Mouse (Mus musculus) heart, postnatal 0 days (tissue): ENCODE results near the gene Palb2. TPM values are rescaled to one million over a fixed set of nuclear protein-coding genes. Genes with fewer than 3 reads are reported as not detected.

Experiments
- ATAC-seq: fragments of 200-750 bp; cut with Nextera tagmentation; 2 replicates; pipeline ENCODE4 v1.8.0; 2017; ENCODE audit warnings: low read depth, moderate number of reproducible peaks, moderate library complexity; ENCODE audit not compliant: insufficient read depth
- DNase-seq: peaks from one replicate; pipeline ENCODE4 v3.0.0-alpha.2; 2016; ENCODE audit warnings: low spot score
- H3K27ac ChIP-seq: fragments of 300-500 bp; sonication (generic); 2 replicates; pipeline ENCODE4 v1.5.1; 2014; ENCODE audit warnings: low read depth, mild to moderate bottlenecking
- H3K27me3 ChIP-seq: fragments of 300-500 bp; sonication (generic); 2 replicates; pipeline ENCODE4 v1.6.1; 2014; ENCODE audit warnings: low read length, mixed read lengths; ENCODE audit not compliant: control insufficient read depth, insufficient read depth
- H3K36me3 ChIP-seq: fragments of 300-500 bp; sonication (generic); replicated peaks from 2 replicates; pipeline ENCODE4 v1.6.1; 2014; ENCODE audit warnings: low read length, mixed read lengths; ENCODE audit not compliant: control insufficient read depth, insufficient read depth
- H3K4me1 ChIP-seq: fragments of 300-500 bp; sonication (generic); 2 replicates; pipeline ENCODE4 v1.6.1; 2014; ENCODE audit warnings: antibody characterized with exemption; ENCODE audit not compliant: control insufficient read depth, insufficient read depth
- H3K4me2 ChIP-seq: fragments of 300-500 bp; sonication (generic); 2 replicates; pipeline ENCODE4 v1.6.1; 2014; ENCODE audit warnings: low read depth, mild to moderate bottlenecking, low read length, moderate library complexity
- H3K4me3 ChIP-seq: fragments of 300-500 bp; sonication (generic); 2 replicates; pipeline ENCODE4 v1.5.1; 2014; ENCODE audit warnings: low read depth, low read length
- H3K9ac ChIP-seq: fragments of 300-500 bp; sonication (generic); replicated peaks from 2 replicates; pipeline ENCODE4 v1.6.1; 2014; ENCODE audit warnings: low read depth, low read length, mixed read lengths
- H3K9me3 ChIP-seq: fragments of 300-500 bp; sonication (generic); replicated peaks from 2 replicates; pipeline ENCODE4 v1.6.1; 2016; ENCODE audit warnings: low read length; ENCODE audit not compliant: control insufficient read depth
- CTCF ChIP-seq: IDR thresholded peaks from 2 replicates; pipeline ENCODE4 v1.5.1; 2016; ENCODE audit warnings: antibody characterized with exemption, control low read depth, low read depth
- EP300 ChIP-seq: IDR thresholded peaks from 2 replicates; pipeline ENCODE4 v1.6.1; 2016; ENCODE audit warnings: antibody characterized with exemption, low read depth
- WGBS: fragments of 180-500 bp; shearing (Covaris S2); extraction: QIAGEN DNeasy Blood & Tissue Kit; methylation state at CpG from one replicate; pipeline ENCODE4 v1.1.7; 2014; 5-methylcytosine and 5-hydroxymethylcytosine counted together
- polyA plus RNA-seq: library from polyadenylated mRNA; unstranded; fragments of >200 nt; fragmentation: Nextera tagmentation; extraction: Ambion mirVana; gene quantifications from 2 replicates; pipeline ENCODE4 v1.2.1, GENCODE M21; 2015
- total RNA-seq: library from RNA; depleted of rRNA; stranded (reverse); fragments of >200 nt; gene quantifications from 2 replicates; pipeline ENCODE4 v1.2.3, GENCODE M21; 2014; ENCODE audit warnings: low replicate concordance

Palb2 gene
- total and polyA plus RNA-seq, 2 experiments from 2014 or later = 2.4 to 6.4 TPM

GRCm38 (mm10) chr7:122079798-122080554, 52.8 kb downstream of the Palb2 start:
- H3K9me3 ChIP-seq = no peaks in the 10 kb centered on the region
- ATAC-seq (no peak), DNase-seq (no peak)
- H3K4me1 ChIP-seq = no peaks in the 10 kb centered on the region
- no peak overlapping the region for H3K4me3 ChIP-seq
- H3K9ac ChIP-seq = no peak overlapping the region
- peaks cover 77% of the 10 kb centered on the region for H3K36me3 ChIP-seq
- TF ChIP-seq CTCF (no peak), EP300 (no peak)
- 91% methylated on average over 8 of the region's 8 CpGs for WGBS
- no peak overlapping the region for H3K4me2 ChIP-seq
- no peaks in the 10 kb centered on the region for H3K27me3 ChIP-seq
- no peak overlapping the region for H3K27ac ChIP-seq

- no peak overlapping the region for H3K9ac ChIP-seq
- no peaks in the 10 kb centered on the region for H3K4me1 ChIP-seq
- no peak overlapping the region for H3K4me2 ChIP-seq
- DNase-seq (no peak), ATAC-seq (no peak)
- H3K9me3 ChIP-seq = no peaks in the 10 kb centered on the region
- no peak overlapping the region for H3K4me3 ChIP-seq
- no peaks in the 10 kb centered on the region for H3K27me3 ChIP-seq
- H3K27ac ChIP-seq = no peak overlapping the region
- H3K36me3 ChIP-seq = peaks cover 87% of the 10 kb centered on the region
- no peak for TF ChIP-seq CTCF
- no peak for TF ChIP-seq EP300
- 72% methylated on average over 3 of the region's 3 CpGs for WGBS
These were observed 58.4 kb downstream of the Palb2 start for GRCm38 (mm10) chr7:122074374-122074773.

- peak overlapping the region; percentile 95 for H3K4me3 ChIP-seq
- H3K9ac ChIP-seq = peak overlapping the region; percentile 96
- peaks cover 22% of the 10 kb centered on the region for H3K4me1 ChIP-seq
- no peaks in the 10 kb centered on the region for H3K27me3 ChIP-seq
- peak; percentile 38 for TF ChIP-seq CTCF
- TF ChIP-seq EP300 = no peak
- peak; percentile 50 for DNase-seq
- H3K36me3 ChIP-seq = peaks cover 33% of the 10 kb centered on the region
- peak overlapping the region; percentile 93 for H3K27ac ChIP-seq
- no peaks in the 10 kb centered on the region for H3K9me3 ChIP-seq
- peak overlapping the region; percentile 91 for H3K4me2 ChIP-seq
- 2% methylated on average over 58 of the region's 58 CpGs for WGBS
- ATAC-seq = 0 out of 2 replicates have a peak, but pooled peaks have one; percentile 0
These were observed 65.0 kb downstream of the Palb2 start for GRCm38 (mm10) chr7:122067517-122068381.

- 0% methylated on average over 59 of the region's 60 CpGs for WGBS
- peak within 1 kb of the TSS; percentile 93 for H3K27ac ChIP-seq
- H3K9ac ChIP-seq = peak within 1 kb of the TSS; percentile 96
- DNase-seq (peak; percentile 96), ATAC-seq (peak; percentile 97)
- peaks cover 22% of the 10 kb centered on the region for H3K4me1 ChIP-seq
- H3K9me3 ChIP-seq = no peaks in the 10 kb centered on the region
- no peaks in the 10 kb centered on the region for H3K27me3 ChIP-seq
- H3K36me3 ChIP-seq = peaks cover 33% of the 10 kb centered on the region
- H3K4me3 ChIP-seq = peak within 1 kb of the TSS; percentile 95
- peak within 1 kb of the TSS; percentile 91 for H3K4me2 ChIP-seq
- TF ChIP-seq CTCF (no peak), EP300 (peak; percentile 80)
These were observed 65.8 kb downstream of the Palb2 start, which contains the start of the genes Ubfd1 and Ears2 for GRCm38 (mm10) chr7:122066945-122067516. Gene Ubfd1 (plus strand): TSS chr7:122067175. Gene Ears2 (minus strand): TSS chr7:122067263.
